Mouse (Mus musculus) left cerebral cortex, postnatal 14 days (tissue): ENCODE data around the gene Dll4. TPM values are rescaled to one million over a fixed set of nuclear protein-coding genes. Genes with fewer than 3 reads are reported as not detected.

Experiments
- DNase-seq, 2 experiments: peaks; one replicate each; pipeline ENCODE4 v3.0.0; 2021 to 2022; ENCODE audit warnings: low spot score in 2 of 2, mixed read lengths in 1 of 2
- intact Hi-C: fragments of 180-260 bp; cut with DNase I; formaldehyde crosslinking; loops from one replicate; pipeline ENCODE4 v1.15.1; 2025
- total RNA-seq, 2 experiments: library from RNA; stranded (reverse); gene quantifications; 2 replicates each; pipeline ENCODE4 v1.2.3; 2021

The Dll4 gene
- total RNA-seq, 2 experiments from 2014 or later, result 4.0 to 5.0 TPM

DNA sequence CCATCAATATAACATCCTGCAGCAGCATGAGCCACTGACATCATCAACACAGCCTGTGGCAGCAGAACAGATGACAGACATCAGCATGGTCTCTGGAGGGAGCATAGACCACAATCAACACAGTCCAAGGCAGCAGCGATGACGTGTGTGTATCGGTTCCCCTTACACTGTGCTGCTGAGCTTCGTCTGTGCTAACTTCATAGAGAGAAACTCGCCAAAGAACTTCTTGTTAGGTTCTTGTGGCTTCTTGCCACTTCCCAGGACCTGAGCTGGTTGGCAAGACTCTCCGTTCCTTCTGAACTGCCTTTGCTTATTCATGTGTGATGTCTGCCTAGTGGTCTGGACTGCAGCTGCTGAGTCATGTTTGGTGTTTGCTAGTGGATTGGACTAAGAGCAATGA lies 32.7 kb downstream of the Dll4 start:
- no peak for DNase-seq
- intact Hi-C loops, result no loop called here

DNA sequence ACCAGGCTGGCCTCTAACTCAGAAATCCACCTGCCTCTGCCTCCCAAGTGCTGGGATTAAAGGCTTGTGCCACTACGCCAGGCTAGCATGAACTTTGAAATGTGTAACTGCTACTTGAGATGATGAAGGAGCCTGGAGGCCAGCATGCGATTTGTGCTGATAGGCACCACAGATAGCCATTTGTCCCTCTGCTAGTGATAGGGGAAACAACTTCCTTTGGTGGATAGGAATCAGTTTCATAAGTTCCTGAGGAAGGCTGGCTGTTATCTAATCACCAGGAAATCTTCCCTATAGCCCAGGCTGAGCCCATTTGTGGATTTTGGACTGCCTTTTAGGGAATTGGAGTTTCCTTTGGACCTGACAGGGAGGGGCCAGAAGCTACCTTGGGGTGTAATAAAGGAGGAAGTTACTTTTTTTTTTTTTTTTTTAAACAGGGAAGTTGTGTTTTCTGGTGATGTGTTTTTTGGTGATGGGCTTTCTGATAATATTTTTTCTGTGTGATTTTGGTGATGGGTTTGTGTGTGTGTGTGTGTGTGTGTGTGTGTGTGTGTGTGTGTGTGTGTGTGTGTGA lies 34.2 kb downstream of the Dll4 start:
- DNase-seq, result no peak
- intact Hi-C loops, result no loop called here

DNA sequence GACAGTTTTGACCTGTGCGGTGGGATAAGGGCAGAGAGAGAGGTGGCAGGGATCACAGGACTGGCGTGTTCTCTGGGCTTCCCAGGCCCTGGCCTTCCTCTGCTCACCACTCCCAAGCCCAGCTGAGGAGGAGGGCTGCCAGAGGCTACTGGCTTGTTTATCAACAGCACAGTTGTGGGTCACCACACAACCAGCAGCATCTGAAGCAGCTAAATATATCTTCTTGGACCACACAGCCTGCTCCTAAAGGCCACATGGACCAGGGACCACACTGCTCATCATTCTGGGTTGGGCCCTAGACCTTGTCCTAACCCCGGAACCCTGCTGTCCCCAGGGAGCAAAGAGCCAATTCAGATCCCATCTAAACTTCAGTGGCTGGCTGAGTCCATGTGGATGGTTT lies 39.4 kb downstream of the Dll4 start:
- intact Hi-C loops, result no loop called here
- DNase-seq, result no peak

- no peak for DNase-seq
- intact Hi-C loops, result no loop called here
Measured at GRCm38 (mm10) chr2:119367346-119367745, 41.8 kb downstream of the Dll4 start.

GRCm38 (mm10) chr2:119370116-119370515 lies 44.5 kb downstream of the Dll4 start:
- intact Hi-C loops, result no loop called here

GRCm38 (mm10) chr2:119377286-119377685 lies 51.7 kb downstream of the Dll4 start:
- no peak for DNase-seq
- intact Hi-C loops, result loop anchor here (5.0 kb wide), 1 partner anchor 65 kb away; no protein-coding TSS in a partner anchor

More at GRCm38 (mm10) chr2:119370116-119370515, 44.5 kb downstream of the Dll4 start:
- DNase-seq, result no peak

DNA sequence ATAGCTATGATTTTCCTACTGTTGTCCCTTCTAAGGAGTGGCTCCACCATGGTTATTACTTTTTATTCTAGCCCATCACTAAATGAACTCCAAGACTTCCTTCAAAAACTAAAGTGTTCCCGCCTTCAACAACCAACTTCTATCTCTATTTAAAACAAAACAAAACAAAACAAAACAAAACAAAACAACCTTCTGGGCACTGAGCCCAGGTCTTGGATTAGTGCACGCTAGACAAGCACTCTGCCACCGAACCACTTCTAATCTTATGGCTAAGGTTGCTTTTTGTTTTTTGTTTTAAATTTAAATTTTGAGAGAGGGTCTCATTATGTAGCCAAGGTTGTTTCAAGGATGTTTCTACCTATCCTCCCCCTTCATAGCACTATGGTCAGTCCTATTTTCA lies 52.2 kb downstream of the Dll4 start:
- intact Hi-C loops, result loop anchor here (5.0 kb wide), 1 partner anchor 64 kb away; no protein-coding TSS in a partner anchor

DNA sequence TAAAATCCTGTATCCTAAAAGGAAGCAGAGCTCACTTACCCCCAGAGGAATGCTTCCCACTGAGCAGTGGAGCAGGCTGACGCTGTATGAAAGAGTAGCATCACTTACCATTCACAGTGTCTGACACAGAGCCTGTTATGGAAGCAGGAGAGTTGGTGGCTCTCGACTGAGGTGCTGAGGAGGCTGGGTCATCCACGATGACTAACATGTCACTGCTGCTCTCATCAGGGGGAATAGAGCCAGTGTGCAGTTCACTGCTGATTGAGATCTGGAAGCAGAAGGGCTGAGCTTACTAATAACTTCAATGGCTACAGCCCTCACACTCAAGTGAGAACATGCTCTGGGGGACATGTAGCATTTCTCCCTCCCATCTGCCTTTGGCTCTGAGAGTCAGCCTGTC lies 53.9 kb downstream of the Dll4 start:
- DNase-seq, result no peak
- intact Hi-C loops, result loop anchor here (5.0 kb wide), 1 partner anchor 63 kb away; no protein-coding TSS in a partner anchor

More for the DNA sequence above, 52.2 kb downstream of the Dll4 start:
- no peak for DNase-seq

Other genes with a start within 250 kb of the Dll4 start
- 1 to 10 TPM; 1.5 to 3.3 TPM for gene Rad51, start 213.0 kb upstream of the Dll4 start, total RNA-seq
- 10 to 100 TPM; 49.0 to 49.3 TPM for gene Rmdn3, start 168.8 kb upstream of the Dll4 start, total RNA-seq
- gene Gchfr, start 158.0 kb upstream of the Dll4 start, total RNA-seq, result not detected
- gene Gm14137, start 151.3 kb upstream of the Dll4 start, total RNA-seq, result not detected
- 10 to 100 TPM; 28.8 to 36.8 TPM for gene Zfyve19, start 117.2 kb upstream of the Dll4 start, total RNA-seq
- gene Dnajc17, start 117.0 kb upstream of the Dll4 start, total RNA-seq, result 10 to 100 TPM; 17.4 to 18.2 TPM
- not detected for gene Ppp1r14d, start 95.9 kb upstream of the Dll4 start, total RNA-seq
- under 1 TPM; 0.59 to 0.61 TPM for gene Spint1, start 88.4 kb upstream of the Dll4 start, total RNA-seq
- gene Rhov, start 54.5 kb upstream of the Dll4 start, total RNA-seq, result 1 to 10 TPM; 9.5 to 9.9 TPM
- 10 to 100 TPM; 40.2 to 40.5 TPM for gene Vps18, start 37.0 kb upstream of the Dll4 start, total RNA-seq
- gene Chac1, start 25.4 kb downstream of the Dll4 start, total RNA-seq, result 1 to 10 TPM; 8.9 to 9.0 TPM
- gene Ino80, start 151.9 kb downstream of the Dll4 start, total RNA-seq, result 10 to 100 TPM; 17.9 to 19.5 TPM
- gene Exd1, start 221.8 kb downstream of the Dll4 start, total RNA-seq, result 1 to 10 TPM in 1 of 2 experiments, under 1 TPM in 1; 0.95 to 1.3 TPM
- 100 to 1,000 TPM; 133 to 141 TPM for gene Chp1, start 221.9 kb downstream of the Dll4 start, total RNA-seq